Mouse (Mus musculus) ES-E14 (cell line): ENCODE data around the gene Sema6d.

Experiments used
- CHD2 ChIP-seq: IDR thresholded peaks from 2 replicates; pipeline ENCODE4 v1.6.1; 2014; ENCODE audit warnings: mild to moderate bottlenecking, low read depth, low read length, inconsistent platforms
- ZC3H11A ChIP-seq: IDR thresholded peaks from 2 replicates; pipeline ENCODE4 v1.6.1; 2012; ENCODE audit warnings: low read depth, mild to moderate bottlenecking, inconsistent platforms, low read length, borderline replicate concordance
- ZNF384 ChIP-seq: IDR thresholded peaks from 2 replicates; pipeline ENCODE4 v1.6.1; 2012; ENCODE audit warnings: low read depth, low read length, inconsistent platforms

DNA sequence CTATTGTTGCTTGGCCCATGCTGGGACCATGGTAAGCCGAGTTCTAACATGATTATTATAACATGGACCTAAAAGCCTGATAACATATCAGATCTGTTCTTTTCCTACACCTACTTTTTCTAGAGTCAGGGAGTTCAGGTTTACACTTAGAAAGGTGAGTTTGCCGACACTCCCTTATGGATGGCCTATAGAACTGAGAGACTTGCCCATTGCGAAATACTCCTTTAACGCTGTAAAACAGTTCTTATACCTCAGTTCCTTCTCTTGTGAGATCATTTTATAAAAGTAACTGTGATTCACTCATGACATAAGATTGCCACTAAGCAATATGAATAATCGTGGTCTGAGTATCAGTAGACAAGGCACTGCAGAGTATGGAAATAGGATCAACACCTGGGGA lies 307.5 kb downstream of the Sema6d start:
- TF ChIP-seq CHD2, result no peak
- no peak for TF ChIP-seq ZC3H11A
- TF ChIP-seq ZNF384, result no peak
